Mouse (Mus musculus) hematopoietic stem cell, adult 5-6 weeks (primary cell): ENCODE data around the gene Gm19345. TPM values are rescaled to one million over a fixed set of nuclear protein-coding genes. Genes with fewer than 3 reads are reported as not detected.

Experiments used
- ATAC-seq, 2 experiments: fragments of 125-278 bp in 1 of 2; replicated peaks in 1 of 2; 2 replicates each; pipeline ENCODE4 v1.8.0; 2016 to 2017; ENCODE audit warnings: inconsistent platforms in 2 of 2, mild to moderate bottlenecking in 2 of 2, moderate number of reproducible peaks in 2 of 2, low read depth in 1 of 2, moderate TSS enrichment in 1 of 2; ENCODE audit not compliant: low FRiP score in 2 of 2, poor library complexity in 2 of 2, severe bottlenecking in 2 of 2, insufficient read depth in 1 of 2, low TSS enrichment in 1 of 2
- total RNA-seq: library from RNA; stranded (forward); fragments of 172-1452, 232-1000 nt; gene quantifications from 2 replicates; pipeline ENCODE4 v1.2.3, GENCODE M21; 2017

Gene Gm19345
- total RNA-seq, 1 experiment from 2014 or later: not detected

DNA sequence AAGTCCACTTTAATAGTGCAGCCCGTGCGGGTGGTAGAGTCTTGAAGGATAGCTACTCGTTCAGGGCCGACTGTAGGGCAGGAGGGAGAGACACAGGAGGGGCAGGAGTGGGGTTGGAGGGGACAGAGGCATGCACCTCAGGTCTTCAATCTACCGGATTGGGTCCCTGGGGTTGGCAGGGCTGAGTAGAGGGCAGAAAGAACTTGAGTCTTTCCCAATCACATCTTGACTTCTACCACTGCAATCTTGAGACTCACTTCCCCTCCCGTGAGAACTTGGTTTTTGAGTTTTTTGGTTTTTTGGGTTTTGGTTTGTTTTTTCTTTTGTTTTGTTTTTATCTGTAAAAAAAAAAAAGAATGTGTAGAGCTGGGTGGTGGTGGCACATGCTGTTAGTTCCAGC lies 4.5 kb downstream of the Gm19345 start:
- ATAC-seq: no peak

DNA sequence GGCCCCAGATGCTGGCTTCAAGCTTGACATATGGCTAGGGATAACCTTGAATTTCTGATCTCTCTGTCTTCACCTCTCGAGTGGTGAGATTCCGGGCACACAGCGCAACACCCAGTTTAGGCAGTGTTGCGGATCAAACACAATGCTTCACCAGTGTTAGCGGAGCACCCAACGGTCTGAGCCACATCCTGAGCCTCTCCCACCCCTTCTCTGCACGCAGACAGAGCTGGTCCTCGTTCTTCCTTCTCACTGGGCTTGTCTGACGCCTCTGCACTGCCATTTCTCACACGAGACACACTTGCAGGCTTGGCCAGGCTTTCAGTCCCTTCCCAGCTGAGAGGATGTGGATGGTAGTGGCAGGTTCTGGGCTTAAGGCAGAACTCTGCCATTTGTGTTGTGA lies 7.9 kb downstream of the Gm19345 start:
- ATAC-seq: peak in 1 of 2 experiments; percentile 27; a peak in 1 of 4 replicates

DNA sequence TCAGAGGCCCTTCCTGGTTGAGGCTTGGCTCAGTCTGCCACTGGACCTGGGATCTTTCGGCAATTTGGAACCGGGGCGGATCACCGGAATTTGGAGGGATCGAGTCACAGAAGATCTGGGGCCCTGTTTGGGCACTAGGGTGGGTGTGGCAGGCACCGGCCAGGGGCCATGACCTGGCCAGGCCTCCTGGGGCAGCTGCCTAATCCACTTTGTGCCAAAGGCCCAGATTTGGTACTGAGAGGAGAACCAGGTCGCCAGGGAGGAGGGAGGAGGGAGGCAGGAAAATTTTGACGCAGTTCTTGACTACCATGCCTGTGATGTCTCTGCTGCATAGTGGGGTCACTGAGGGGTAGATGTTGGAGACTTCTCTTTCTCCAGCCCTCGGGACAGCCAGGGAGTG lies 9.4 kb downstream of the Gm19345 start, which contains the start of gene Ceacam16:
Ceacam16 (minus strand) TSS at position 101 of the 400 bp plus-strand sequence.
- ATAC-seq: no peak

DNA sequence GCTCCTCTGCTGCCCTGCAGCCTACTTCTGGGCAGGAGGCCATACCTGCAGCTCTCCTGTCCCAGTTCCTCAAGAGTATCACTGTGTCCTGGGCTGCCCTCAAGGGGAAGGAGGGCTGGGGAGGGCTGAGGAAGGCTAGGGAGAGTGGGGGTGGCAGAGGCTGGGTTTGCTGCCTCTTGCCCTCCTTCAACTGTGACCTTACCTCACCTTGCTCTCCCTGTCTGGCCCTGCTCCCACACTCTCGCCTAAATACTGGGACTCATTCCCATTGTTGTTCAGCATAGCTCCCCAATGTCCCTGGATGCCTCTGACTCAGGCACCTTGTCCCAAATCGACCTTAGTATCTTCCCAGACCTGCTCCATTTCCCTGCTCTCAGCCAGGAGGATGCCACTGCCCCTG lies 12.4 kb downstream of the Gm19345 start:
- ATAC-seq: no peak

DNA sequence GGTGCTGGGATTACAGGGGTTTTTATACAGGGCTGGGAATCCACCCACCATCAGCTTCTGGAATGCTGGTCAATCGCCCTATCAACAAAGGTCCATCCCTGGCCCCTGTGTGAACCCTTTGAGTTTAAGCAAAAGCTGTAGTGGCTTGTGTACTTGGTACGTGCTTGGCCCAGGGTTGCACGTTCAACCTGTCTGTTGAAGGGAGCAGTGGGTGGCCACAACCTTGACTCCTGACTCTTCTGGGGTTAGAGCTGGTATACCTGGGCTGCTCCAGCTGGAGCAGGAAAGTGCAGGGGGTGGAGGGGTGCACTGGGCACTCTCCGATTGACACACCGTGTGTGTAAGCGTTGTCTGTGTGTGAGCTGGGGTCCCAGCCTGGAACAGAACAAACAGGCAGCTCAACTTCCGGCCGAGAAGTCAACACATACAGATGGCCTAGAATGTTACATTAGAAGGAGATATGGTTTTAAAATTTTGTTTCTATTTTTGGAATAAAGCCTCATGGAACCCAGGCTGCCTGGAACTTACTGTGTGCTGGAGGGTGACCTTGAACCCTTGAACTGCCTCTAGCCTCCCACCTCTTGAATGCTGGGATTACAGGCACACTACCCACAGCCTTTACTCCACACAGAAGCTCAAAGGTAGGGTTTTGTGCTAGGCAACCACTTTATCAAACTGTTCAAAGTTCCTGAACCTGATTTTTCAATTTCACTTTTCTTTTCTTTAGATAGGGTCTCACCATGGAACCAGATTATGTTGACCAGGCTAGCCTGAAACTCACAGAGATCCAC lies 13.6 kb downstream of the Gm19345 start:
- ATAC-seq: no peak

DNA sequence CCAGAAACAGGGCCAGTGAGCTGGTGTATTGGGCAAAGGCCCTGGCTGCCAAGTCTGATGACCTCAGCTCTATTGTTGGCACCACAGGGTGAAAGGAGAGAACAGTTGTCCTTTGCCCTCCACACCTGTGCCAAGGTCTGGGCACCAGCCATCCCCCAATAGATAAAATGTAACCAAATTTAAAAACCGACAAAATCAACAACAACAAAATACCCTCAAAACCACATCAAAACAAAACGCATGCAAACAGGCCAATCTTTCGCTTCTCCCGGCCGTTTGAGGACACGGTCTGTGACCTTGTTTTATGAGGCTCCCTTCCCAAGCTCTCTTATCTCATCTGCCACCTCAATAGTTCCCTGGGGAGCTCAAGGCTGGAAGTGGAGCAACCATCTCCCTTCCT lies 14.7 kb downstream of the Gm19345 start:
- ATAC-seq: no peak

DNA sequence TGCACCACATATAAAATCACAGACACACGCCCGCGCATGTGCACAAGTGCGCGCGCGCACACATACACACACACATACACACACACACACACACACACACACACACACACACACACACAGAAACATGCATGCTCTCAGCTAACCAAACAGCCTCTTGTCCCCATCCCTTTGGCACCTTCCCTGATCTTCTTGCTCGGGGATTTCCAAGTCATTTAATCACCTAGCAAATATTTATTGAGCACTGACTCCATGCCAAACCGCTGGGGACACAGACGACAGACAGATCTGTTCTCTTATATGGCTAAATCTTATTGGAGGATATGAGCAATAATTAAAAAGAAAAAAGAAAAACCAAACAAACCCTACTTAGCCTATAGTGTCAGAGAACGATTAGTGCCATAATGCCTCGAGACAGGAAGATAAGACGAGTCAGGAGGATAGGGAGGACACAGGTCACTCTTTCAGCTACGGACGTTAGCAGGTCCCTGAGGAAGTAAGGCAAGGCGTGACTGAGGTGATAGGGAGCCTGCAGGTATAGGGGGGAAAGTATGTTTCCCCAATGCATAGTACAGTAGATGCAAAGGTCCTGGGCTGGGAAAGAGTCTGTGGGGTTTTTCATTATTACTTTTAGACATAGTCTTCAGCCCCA lies 16.1 kb downstream of the Gm19345 start:
- no peak for ATAC-seq

DNA sequence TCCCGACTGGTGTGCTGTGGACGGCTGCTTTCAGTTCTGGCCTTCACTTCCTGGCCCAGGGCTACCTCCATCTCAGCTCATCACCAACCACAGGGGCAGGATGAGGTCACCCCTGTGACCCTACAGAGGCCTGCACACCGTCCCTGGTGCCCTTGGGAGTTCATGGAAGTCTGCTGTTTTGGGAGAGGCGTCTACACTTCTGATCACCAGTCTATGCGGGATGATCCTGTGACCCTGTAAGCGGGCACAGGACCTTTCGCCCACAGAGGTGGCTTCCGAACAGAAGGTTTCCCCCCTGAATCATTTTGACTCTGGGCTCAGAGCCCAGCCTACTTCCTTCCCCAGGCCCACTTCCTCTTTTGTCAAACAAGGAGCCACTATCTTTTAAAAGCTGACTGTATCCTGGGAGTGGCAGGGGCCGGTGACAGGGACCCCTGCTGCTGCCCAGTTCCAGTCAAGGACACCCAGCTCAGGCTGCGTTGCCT lies 19.4 kb downstream of the Gm19345 start:
- ATAC-seq: peak; percentile 88 to 93

DNA sequence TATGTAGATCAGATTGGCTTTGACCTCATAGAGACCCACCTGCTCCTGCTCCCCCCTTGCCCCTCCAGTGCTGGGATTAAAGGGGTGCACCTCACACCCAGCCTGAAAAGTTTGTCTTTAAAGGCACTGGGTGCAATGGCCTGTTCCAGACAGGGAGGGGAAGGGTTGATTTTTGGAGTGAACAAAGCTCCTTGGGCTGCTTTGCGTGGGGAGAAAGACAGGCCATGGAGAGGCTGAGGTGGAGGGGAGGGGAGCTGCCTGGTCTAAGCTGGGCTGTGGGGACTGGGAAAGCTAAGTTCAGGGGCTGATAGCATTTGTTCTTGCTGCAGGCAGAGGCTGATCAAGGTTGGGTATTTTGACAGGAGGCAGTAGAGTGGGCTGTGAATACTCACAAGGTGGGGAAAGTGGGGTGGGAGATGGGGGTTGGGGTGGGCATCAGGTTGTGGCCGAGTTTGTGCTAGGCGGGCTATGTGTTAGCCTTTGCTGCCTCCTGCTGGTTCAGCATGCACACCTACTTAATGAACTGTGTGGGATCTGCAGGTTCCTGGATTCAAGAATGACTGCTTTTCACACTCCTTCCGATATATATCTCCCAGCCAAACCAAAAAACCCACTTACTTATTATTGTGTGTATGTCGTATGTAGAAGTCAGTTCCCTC lies 20.3 kb downstream of the Gm19345 start:
- no peak for ATAC-seq

DNA sequence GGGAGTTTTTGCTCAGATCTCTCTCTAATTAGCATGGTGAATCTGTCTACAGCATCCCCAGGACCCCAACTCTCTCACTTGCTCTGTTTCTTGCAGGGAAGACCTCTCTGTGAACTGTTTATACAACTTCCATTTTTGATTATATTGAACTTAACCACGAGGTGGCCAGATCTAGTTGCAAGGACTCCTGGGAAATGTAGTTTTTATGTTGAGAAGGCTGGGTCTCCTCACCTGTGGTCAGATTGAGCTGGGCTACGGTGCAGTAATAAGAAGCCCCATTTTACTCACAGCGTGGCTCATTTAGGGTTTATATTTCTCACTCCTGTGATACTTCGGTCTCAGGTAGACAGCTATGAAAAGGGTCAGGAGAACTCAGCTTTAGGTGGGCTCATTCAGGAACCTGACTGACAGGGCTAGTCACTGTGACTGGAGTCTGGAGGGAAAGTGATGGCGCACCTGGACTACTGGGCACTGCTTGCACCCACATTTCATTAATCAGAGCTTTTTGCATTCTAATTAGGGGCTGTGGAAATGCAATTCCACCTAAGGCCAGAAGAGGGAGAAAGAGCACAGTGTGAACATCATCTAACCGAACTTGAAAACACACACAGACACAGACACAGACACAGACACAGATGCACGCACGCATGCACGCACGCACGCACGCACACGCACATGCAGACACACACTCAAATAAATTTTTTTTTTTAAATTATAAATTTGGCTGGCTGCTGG lies 24.3 kb downstream of the Gm19345 start:
- ATAC-seq: peak; percentile 26 to 60; a peak in 3 of 4 replicates

DNA sequence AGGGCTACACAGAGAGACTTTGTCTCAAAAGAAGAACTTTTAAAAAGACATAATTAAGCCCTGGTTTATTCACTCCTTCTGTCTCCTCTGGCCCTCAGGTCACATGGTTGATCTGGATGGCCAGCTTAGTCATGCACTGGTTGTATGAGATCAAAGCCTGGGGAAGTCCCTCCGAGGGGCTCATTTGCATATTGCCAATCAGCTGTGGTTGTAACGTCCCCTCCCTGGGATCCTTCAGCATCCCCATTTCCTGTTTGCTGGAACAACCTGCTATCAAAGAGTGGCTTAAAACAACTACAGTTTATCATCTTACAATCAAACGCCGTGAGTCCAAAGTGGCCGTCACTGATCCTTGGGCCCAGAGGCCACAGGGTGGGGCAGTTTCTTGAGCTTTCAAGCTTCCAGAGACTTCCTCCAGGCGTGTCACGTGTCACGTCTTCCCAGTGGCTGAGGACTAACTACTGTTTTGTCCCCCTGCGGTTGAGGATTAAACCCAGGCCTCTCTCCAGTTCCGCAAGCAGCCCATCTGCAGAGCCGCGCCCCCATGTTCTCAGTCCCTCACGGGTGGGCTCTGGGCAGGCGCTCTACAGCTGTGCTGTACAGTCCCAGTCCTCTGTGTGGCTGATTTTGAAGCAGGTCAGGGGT lies 25.1 kb downstream of the Gm19345 start:
- peak; percentile 39 to 53; a peak in 3 of 4 replicates for ATAC-seq

DNA sequence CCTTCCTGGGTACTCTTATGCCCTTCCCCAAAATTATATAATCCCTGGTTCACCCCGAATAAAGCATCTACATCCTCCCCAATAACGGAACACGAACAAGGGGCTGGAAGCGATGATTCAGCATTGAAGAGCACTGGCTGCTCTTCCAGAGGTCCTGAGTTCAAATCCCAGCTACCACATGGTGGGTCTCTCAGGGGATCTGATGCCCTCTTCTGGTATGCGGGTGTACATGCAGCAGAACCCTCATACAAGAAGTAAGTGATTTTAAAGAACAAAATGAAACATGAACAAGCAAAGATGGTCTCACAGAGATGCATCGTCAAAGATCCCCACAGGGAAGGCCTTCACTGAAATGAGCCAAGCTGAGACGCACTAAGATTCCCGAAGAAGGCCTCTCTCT lies 29.0 kb downstream of the Gm19345 start:
- ATAC-seq: no peak

DNA sequence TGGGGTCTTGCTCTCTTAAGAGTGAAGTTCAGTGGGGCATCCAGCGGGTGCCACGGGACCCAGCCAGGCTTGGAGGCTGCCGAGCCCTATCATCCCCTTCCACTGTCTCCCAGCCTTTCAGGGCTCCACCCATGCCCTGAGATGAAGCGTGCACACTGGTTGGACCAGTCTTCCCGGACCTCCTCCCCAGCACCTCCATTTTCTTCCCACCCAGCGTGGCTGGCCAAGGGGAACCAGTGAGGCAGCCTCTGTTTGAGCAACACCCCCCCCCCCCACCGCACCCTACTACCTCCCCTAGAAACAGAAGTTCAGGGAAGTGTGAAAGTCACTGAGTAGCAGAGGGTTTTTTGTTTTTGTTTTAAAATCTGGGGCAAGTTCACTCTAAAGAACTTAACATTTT lies 36.0 kb downstream of the Gm19345 start, which contains the start of gene Ceacam19:
Ceacam19 (minus strand) TSS at position 117 of the 400 bp plus-strand sequence.
- no peak for ATAC-seq

DNA sequence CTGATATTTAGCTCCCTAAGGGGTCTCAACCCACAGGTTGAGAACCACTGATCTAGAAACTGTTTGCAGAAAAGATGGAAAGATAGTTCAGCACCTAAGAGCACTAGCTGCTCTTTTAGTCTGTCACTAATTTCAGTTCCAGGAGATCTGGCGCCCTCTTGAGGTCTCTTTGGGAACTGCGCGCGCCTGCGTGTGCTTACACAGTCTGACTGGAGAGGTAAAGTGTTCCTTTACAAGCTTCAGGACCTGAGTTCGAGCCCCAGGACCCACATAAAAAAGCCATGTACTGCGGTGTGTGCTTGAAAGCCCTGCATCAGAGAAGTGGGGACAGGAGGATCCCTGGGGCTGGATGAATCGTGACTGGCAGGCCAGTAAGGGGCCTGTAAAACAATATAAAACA lies 38.1 kb downstream of the Gm19345 start:
- ATAC-seq: peak; percentile 30 to 62; a peak in 1 of 4 replicates
